Mouse (Mus musculus): ENCODE data around the gene Tbc1d30. TPM values are rescaled to one million over a fixed set of nuclear protein-coding genes. Genes with fewer than 3 reads are reported as not detected.

The Tbc1d30 gene
- total RNA-seq, 2 experiments from 2014 or later = 77.5 to 87.1 TPM

DNA sequence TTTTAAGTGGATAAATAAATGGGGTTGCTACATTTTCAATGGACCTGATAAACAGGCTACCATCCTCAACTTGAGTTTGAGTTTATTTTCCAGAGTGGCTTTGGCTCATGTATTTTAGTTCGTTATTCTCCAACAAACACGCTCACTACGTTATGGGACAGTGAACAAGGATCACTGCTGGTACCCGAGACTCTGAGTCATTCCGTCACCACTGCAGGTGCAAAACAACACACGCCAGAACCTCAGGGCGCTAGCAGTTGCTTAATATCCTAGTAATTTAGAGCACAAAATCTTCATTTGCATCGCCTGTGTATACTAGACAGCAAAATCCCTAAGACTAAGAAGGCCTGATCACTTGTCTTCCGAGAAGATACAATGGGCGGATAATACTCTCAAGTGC is 112.0 kb downstream of the Tbc1d30 start:
- no peak for DNase-seq (ENCODE audit: low spot score in 2 of 2)
- intact Hi-C loops (cut with DNase I) = no loop called here

DNA sequence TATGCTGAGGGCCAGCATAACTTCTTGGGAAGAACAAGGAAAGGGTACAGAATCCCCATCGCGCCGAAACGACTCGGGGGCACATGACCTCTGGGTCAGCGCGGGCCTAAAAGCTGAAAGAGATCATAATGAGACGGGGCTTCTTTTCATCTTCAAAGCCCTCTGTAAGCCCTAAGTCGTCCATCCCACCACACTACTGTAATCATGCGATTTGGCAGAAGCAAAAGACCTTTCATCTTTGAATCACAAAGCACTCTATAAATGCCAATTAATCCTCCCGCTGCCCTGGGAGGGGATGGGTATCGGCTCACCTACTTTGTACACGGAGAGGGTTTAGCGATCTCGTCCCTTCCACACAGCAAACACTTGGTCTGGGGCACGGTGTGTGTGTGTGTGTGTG is 112.5 kb downstream of the Tbc1d30 start:
- no peak for DNase-seq (ENCODE audit: low spot score in 2 of 2)
- intact Hi-C loops (cut with DNase I) = no loop called here

DNA sequence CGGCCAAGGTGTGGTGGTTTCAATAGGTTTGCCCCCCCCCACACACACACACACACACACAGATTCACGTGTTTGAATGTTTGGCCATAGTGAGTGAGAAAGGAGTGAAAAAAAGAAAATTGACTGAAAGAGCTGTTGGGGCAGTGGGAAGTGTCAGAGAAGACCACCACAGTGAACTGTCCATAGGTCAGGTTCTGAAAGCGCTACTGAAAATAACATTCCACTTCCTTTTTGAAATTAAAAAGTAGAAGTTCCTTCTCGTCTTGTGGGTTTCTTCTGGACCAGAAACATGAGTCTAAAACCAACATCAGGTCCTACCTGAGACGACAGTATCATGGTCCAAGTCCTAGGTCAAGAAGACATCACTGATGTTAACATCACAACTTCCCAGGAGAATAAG is 113.7 kb downstream of the Tbc1d30 start:
- intact Hi-C loops (cut with DNase I) = no loop called here
- no peak for DNase-seq (ENCODE audit: low spot score in 2 of 2)

DNA sequence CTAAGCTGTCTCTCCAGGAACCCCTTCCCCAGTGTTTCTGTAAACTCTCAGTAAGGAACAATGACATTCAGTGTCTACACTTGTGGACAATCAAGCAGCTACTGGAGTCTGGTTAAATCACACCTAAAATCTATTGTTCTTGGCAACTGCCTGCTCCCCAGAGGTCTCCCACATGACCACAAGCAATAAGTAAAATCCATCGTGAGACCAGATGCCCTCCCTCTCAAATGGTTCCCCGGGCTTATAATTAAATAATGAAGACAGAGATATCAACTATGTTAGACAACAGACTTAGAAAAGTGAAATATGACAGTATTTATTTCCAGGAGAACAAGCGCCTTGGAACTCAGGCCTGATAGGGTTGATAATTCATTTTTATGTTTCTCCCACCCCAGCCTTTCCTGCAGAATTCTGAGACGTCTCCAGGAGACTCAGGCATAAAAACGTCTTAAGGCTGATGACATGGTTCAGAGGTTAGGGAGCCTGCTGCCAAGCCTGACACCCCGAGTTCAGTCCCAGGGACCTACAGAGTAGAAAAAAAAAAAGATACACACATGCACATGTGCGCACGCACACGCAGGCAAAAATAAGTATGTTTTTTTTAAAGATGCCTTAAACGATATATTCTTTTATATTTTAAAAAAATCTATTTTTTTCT is 115.8 kb downstream of the Tbc1d30 start:
- DNase-seq (ENCODE audit: low spot score in 2 of 2) = no peak
- intact Hi-C loops (cut with DNase I) = no loop called here

DNA sequence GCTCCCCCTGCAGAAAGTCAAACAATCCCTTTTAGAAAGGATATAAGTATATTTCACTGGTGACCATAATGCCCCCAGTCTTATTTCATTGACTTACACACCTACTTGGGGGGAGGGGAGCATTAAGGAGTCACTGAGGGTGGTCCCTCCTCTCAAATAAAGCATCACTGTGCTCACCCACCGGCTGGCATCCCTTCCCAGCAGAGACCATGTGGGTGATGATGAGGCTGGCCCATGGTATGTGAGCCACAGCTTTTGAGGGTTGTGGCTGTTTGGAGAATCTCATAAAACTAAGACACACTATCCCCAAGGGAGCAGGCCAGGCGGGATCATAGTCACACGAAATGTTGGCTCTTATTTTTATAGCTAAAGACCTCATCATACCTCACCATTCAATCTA is 116.6 kb downstream of the Tbc1d30 start:
- no peak for DNase-seq (ENCODE audit: low spot score in 2 of 2)
- intact Hi-C loops (cut with DNase I) = no loop called here

DNA sequence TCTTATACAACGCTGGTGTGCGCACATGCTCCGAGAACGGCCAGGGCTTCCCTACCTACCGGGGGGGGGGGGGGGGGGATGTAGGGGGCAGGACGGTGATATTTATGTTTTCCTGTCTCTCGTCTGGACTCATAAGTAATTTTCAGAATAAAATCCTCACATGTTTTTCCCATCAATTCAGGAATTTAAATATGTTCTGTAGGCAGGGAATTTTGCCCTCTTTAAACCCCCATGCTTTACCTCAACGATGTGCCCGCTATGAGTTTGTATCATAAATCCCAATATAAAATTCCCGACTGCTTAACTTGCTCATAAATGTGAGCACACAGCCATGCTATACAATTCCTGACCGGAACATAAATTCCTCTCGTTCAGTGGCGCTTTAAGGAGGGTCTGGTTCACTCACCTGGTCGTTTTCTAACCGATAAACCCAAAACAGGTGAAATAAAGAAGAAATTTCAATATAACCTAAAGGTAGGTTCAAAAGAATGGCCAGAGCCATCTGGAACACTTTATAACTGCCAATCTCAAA is 122.6 kb downstream of the Tbc1d30 start:
- intact Hi-C loops (cut with DNase I) = no loop called here
- no peak for DNase-seq (ENCODE audit: low spot score in 2 of 2)

DNA sequence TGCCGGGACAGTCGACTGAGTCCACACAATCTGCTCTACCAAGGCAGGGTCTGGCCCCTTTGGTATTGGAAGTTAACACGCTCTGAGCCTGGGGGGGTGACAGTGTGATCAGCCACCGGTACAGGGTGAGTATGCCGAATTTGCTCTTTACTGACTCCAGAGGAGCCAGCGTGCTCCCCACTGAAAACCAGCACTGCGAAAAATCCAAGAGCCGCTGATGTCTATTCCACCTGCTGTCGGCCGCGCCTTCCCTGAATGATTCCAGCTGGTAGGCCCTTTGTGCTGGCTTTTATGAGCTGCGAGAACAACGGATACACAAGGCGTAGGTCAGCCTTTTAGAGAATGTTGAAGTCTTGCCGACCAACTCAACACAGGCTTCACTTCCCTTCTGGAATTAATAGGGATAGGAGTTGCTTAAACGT is 123.1 kb downstream of the Tbc1d30 start:
- DNase-seq (ENCODE audit: low spot score in 2 of 2) = no peak
- intact Hi-C loops (cut with DNase I) = no loop called here

DNA sequence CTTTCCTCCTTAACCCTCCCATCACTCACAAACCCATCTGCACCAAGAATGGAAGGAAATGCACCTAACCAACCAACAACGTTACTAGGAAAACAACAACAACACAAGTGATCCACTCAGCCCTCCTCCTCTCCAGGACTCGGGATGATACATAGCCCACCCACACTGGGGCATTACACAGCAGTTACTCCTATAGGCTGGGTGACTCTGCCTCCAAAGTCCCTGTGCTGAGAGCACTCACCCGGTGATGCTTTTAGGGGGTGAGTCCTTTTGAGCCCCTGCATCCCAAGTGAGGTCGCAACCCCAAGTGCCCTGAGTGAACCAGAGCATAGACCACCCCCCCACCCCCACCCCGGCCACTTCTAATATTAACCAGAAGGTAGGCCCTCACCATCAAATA is 123.7 kb downstream of the Tbc1d30 start:
- intact Hi-C loops (cut with DNase I) = no loop called here

DNA sequence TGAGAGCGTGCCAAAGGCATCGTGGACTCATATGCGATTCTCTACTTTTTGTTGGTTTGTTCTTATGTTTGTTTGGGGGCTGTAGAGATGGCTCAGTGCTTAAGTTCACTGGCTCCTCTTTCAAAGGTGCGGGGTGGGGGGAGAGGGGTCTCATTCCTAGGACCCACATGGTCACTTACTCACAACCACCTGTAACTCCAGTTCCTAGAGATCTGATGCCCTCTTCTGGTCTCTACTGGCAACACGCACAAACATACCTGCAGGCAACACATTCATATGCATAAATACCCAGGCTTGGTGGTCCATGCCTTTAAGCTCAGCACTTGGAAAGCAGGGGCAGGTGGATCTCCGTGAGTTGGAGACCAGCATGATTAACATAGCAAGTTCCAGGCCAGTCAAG is 125.4 kb downstream of the Tbc1d30 start:
- intact Hi-C loops (cut with DNase I) = no loop called here

More for the DNA sequence above, 123.7 kb downstream of the Tbc1d30 start:
- no peak for DNase-seq (ENCODE audit: low spot score in 2 of 2)

DNA sequence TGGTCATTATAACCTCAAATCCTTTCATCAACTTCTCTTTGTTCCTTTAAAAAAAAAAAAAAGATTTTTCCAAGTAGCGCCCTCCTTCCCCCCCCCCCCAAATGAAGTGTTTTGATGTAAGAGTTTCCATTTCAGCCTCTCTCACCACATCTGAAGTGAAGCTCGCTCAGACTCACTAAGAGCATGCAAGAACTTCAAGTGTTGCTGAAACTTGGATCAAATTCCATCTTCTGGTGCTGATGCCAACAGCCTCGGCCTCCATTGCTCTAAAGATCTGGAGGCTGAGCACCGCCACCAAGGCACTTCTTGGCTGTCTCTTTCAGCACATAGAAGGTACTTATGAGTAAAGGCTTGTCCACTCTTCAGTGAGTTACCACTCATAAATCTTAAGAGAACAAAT is 128.2 kb downstream of the Tbc1d30 start:
- intact Hi-C loops (cut with DNase I) = no loop called here
- no peak for DNase-seq (ENCODE audit: low spot score in 2 of 2)

More for the DNA sequence above, 125.4 kb downstream of the Tbc1d30 start:
- no peak for DNase-seq (ENCODE audit: low spot score in 2 of 2)

DNA sequence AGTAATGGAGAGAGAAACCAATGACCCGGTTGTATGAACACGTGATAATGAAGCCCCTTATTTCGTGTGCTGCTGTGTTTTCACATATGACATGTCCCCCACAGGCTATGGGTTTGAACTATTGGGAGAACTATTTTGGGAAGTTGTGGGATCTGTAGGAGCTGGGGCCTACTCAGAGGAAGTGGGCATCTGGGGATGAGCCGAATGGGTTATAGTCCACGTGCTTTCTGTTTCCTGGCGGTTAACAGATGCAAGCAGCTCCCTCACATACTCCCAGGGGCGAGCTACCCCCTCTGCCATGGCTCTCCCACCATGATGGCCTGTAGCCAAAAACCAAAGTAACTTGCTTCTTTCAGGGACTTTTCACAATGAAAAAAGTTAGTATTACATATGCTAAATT is 132.5 kb downstream of the Tbc1d30 start:
- DNase-seq (ENCODE audit: low spot score in 2 of 2) = no peak
- intact Hi-C loops (cut with DNase I) = no loop called here

DNA sequence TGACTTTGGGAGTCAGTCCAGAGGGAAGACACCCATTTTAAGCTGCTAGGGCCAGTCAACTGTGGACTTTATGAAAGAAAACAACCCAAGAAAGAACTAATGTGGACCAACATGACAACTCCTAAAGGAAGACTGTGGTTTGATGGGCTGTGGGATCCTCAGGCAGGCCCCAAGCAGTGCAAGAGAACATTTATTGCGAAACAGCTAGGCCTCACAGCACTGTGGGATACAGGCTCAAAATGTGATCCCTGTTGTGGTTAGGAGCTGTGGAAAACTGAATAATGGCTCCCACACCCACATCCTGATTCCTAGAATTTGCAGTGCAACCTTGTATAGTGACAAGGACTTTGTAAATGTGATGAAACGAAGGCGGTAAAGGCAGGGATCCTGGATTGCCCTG is 134.3 kb downstream of the Tbc1d30 start:
- no peak for DNase-seq (ENCODE audit: low spot score in 2 of 2)
- intact Hi-C loops (cut with DNase I) = no loop called here

Other genes with a start within 250 kb of the Tbc1d30 start
- 10 to 100 TPM; 75.9 to 80.6 TPM for gene Gns, start 13.8 kb upstream of the Tbc1d30 start, total RNA-seq (2021)
- 10 to 100 TPM; 30.4 to 37.3 TPM for gene Rassf3, start 125.1 kb upstream of the Tbc1d30 start, total RNA-seq (2021)
- 10 to 100 TPM; 46.1 to 49.4 TPM for gene Tbk1, start 235.5 kb upstream of the Tbc1d30 start, total RNA-seq (2021)